Mouse (Mus musculus): ENCODE data around the gene Traf3ip1. TPM values are rescaled to one million over a fixed set of nuclear protein-coding genes. Genes with fewer than 3 reads are reported as not detected.

Traf3ip1 gene
- polyA plus RNA-seq, 1 experiment from 2014 or later = 8.0 TPM

DNA sequence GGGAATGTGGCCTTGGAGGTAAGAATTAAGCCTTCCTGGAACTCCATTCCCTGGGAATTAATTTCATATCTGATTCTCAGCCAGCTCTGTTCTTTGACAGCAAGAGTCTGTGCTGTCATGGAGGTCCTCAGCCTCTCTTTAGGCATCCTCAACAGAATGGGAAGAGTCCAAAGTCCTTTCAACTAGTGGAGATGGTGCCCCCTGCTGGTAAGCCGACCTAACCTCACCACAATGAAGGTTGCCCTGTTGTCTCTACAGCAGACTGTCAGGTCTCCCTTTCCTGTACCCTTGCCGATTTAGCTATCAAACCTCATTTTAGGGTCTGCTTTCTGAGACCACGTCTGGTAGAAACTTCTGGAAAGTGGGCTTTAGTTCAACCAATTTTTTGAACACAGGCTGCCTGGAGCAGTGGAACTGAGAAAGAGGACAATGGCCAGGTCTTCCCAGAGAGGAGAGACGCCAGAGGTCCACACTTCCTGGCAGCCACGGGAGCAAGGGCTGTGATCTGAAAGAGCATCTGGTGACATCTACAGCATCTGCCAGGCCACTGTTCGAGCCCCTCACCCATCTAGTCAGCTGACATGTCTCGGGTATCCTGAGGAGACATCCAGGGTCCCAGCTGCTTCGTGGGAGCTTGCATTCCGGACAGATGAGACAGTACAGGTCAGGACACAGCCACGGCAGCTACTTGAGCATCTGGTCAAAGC, 11.0 kb upstream of the Traf3ip1 start:
- WGBS = 33% methylated on average over 10 of the region's 10 CpGs
- H3K36me3 ChIP-seq (ENCODE audit: insufficient read depth) = no peaks in the 10 kb centered on the region
- H3K27me3 ChIP-seq (ENCODE audit: insufficient read depth, low read length) = no peaks in the 10 kb centered on the region
- DNase-seq = peak; percentile 94
- H3K4me3 ChIP-seq (ENCODE audit: low read depth, low read length) = no peak overlapping the region
- no peak overlapping the region for H3K4me2 ChIP-seq
- H3K4me1 ChIP-seq (ENCODE audit: insufficient read depth) = no peaks in the 10 kb centered on the region
- TF ChIP-seq CTCF (IDR thresholded peaks at IDR 0.05; ENCODE audit: low read depth) = peak; percentile 94
- H3K9ac ChIP-seq = no peak overlapping the region
- no peak overlapping the region for H3K27ac ChIP-seq (ENCODE audit: low read depth)
- ATAC-seq (ENCODE audit: insufficient read depth) = peak; percentile 84
- no peaks in the 10 kb centered on the region; the same call in 1 of the 2 replicates for H3K9me3 ChIP-seq (ENCODE audit: low read depth, low read length)

DNA sequence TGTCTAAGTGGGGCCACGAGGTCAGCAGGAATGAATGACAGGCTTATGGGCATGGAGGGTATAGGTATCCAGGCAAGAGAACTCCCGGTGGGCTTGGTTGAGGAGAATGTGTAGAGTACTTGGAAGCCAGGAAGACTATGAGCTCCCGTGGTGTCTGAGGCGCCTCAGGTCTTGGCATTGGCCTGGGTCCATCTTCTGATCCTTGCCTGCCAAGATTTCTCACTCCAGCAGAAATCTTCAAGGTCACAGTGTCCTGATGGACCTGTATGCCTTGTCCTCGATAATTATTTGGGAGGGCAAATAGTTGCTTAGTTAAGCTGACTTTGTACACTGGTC, 10.5 kb upstream of the Traf3ip1 start:
- Histone ChIP-seq H3K9ac (no peak overlapping the region), H3K4me1 (ENCODE audit: insufficient read depth) (no peaks in the 10 kb centered on the region), H3K27ac (ENCODE audit: low read depth) (no peak overlapping the region), H3K4me3 (ENCODE audit: low read depth, low read length) (no peak overlapping the region), H3K36me3 (ENCODE audit: insufficient read depth) (no peaks in the 10 kb centered on the region), H3K9me3 (ENCODE audit: low read depth, low read length) (no peaks in the 10 kb centered on the region), H3K27me3 (ENCODE audit: insufficient read depth, low read length) (no peaks in the 10 kb centered on the region), H3K4me2 (no peak overlapping the region)
- TF ChIP-seq CTCF (IDR thresholded peaks at IDR 0.05; ENCODE audit: low read depth) = no peak
- ATAC-seq (ENCODE audit: insufficient read depth) (no peak), DNase-seq (no peak)
- WGBS = 59% methylated on average over 5 of the region's 5 CpGs

DNA sequence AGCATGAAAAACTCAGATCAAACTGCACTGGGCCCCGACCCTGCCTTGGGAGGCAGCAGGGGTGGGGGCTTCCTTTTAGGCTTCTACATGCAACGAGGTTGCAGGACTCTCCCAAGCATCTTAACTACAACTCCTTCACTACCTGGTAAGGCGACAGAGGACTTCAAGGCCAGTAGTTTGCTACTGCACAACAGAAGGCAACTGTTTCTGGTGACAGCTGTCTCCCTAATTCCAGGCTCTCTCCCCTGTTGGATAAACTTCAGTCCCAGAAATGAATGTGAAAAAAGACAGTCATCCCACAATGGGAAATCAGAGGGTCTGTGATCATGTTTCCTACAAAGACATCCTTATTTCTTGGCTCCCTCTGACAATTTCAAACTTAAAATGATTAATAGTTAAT, 9.0 kb upstream of the Traf3ip1 start:
- ATAC-seq (ENCODE audit: insufficient read depth) (no peak), DNase-seq (no peak)
- TF ChIP-seq CTCF (IDR thresholded peaks at IDR 0.05; ENCODE audit: low read depth) = no peak
- 66% methylated on average over 3 of the region's 3 CpGs for WGBS
- Histone ChIP-seq H3K4me1 (ENCODE audit: insufficient read depth) (no peaks in the 10 kb centered on the region), H3K4me3 (ENCODE audit: low read depth, low read length) (no peak overlapping the region), H3K9me3 (ENCODE audit: low read depth, low read length) (no peaks in the 10 kb centered on the region), H3K4me2 (no peak overlapping the region), H3K27ac (ENCODE audit: low read depth) (no peak overlapping the region), H3K27me3 (ENCODE audit: insufficient read depth, low read length) (no peaks in the 10 kb centered on the region), H3K36me3 (ENCODE audit: insufficient read depth) (no peaks in the 10 kb centered on the region), H3K9ac (no peak overlapping the region)

DNA sequence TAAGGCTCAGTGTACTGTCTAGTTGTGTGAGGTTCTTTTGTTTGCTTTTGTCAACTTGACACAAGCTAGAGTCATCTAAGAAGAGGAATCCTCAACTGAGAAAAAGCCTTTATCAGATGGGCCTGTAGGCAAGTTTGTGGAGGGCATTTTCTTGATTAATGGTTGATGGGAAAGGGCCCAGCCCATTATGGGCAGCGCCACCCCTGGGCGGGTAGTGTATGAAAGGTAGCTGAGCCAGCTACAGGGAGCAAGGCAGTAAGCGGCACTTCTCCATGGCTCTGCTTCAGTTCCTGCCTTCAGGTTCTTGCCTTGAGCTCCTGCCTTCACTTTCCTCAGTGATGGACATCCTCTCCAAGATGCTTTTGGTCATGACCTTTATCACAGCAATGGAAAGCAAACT, 8.3 kb upstream of the Traf3ip1 start:
- no peak overlapping the region for H3K27ac ChIP-seq (ENCODE audit: low read depth)
- no peak overlapping the region for H3K4me3 ChIP-seq (ENCODE audit: low read depth, low read length)
- no peak overlapping the region for H3K4me2 ChIP-seq
- no peak for DNase-seq
- 76% methylated on average over 3 of the region's 3 CpGs for WGBS
- H3K27me3 ChIP-seq (ENCODE audit: insufficient read depth, low read length) = no peaks in the 10 kb centered on the region
- H3K9me3 ChIP-seq (ENCODE audit: low read depth, low read length) = no peaks in the 10 kb centered on the region
- H3K36me3 ChIP-seq (ENCODE audit: insufficient read depth) = no peaks in the 10 kb centered on the region
- H3K4me1 ChIP-seq (ENCODE audit: insufficient read depth) = no peaks in the 10 kb centered on the region
- H3K9ac ChIP-seq = no peak overlapping the region
- ATAC-seq (ENCODE audit: insufficient read depth) = no peak
- TF ChIP-seq CTCF (IDR thresholded peaks at IDR 0.05; ENCODE audit: low read depth) = no peak

DNA sequence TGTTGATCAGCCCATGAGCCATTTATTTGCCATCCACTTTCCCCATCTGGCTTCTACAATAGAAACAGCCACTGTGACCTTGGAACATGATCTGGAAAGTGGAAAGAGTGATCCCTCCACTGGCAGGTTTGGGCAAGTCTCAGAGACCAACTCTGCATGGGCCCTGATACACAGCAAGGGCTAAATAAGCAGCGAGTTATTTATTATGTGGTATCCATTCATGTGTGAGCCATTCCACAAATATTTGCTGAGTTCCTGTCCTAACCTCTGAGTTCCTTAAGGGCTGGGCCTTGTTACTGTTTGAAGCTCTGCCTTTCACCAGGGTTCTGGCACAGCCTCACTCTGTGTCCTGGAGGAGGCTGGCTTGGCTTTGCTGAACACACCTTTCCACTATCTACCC, 4.1 kb upstream of the Traf3ip1 start:
- peak; percentile 4 for DNase-seq
- no peak for ATAC-seq (ENCODE audit: insufficient read depth)
- Histone ChIP-seq H3K4me3 (ENCODE audit: low read depth, low read length) (no peak overlapping the region), H3K4me2 (no peak overlapping the region), H3K27me3 (ENCODE audit: insufficient read depth, low read length) (no peaks in the 10 kb centered on the region), H3K36me3 (ENCODE audit: insufficient read depth) (no peaks in the 10 kb centered on the region), H3K9me3 (ENCODE audit: low read depth, low read length) (no peaks in the 10 kb centered on the region), H3K9ac (no peak overlapping the region), H3K27ac (ENCODE audit: low read depth) (no peak overlapping the region), H3K4me1 (ENCODE audit: insufficient read depth) (no peaks in the 10 kb centered on the region; the same call in 1 of the 2 replicates)
- WGBS = 59% methylated on average over 1 of the region's 1 CpGs
- no peak for TF ChIP-seq CTCF (IDR thresholded peaks at IDR 0.05; ENCODE audit: low read depth)

DNA sequence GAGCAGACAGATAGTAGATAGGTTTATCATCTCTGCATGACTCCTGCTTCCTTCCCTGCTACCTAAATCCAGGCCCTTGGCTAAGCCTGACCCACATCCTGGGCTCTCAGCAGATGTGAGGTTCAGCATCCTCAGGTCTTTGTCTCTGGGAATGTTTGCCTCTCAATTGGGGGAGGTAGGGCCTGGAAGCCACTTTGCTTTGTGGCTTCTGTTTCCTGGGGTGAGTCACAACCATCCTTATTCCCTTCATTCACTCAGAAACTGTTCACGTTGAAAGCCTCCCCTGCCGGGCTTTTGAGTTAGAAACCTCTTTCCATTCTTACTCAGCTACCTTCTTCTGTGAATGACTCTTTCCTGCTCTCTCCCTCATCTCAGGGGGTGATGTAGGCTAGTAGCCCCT, 1.7 kb upstream of the Traf3ip1 start:
- H3K27me3 ChIP-seq (ENCODE audit: insufficient read depth, low read length) = no peaks in the 10 kb centered on the region
- no peaks in the 10 kb centered on the region for H3K36me3 ChIP-seq (ENCODE audit: insufficient read depth)
- H3K9ac ChIP-seq = no peak overlapping the region
- H3K27ac ChIP-seq (ENCODE audit: low read depth) = no peak overlapping the region
- H3K4me3 ChIP-seq (ENCODE audit: low read depth, low read length) = no peak overlapping the region
- DNase-seq = no peak
- H3K4me1 ChIP-seq (ENCODE audit: insufficient read depth) = no peaks in the 10 kb centered on the region; the same call in 1 of the 2 replicates
- no peak for ATAC-seq (ENCODE audit: insufficient read depth)
- H3K9me3 ChIP-seq (ENCODE audit: low read depth, low read length) = no peaks in the 10 kb centered on the region
- TF ChIP-seq CTCF (IDR thresholded peaks at IDR 0.05; ENCODE audit: low read depth) = no peak
- WGBS = 36% methylated on average over 2 of the region's 2 CpGs
- no peak overlapping the region for H3K4me2 ChIP-seq

DNA sequence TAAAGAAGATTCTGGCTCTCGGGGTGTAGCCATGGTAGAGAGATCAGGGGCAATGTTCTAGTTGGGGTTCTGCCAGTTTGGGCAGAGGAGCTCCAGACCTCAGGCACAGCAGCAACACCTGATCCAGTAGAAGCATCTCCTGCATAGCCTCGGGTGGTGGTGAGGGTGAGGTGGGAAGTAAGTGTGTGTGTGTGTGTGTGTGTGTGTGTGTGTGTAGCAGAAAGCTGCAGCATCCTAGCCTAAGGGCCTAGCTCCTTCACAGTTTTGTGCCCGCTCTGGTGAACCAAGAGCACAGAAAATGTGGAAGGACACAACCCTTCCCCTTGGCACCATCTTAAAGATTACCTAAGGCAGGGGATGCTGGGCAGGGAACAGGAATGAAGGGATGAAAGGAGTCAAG, 509 bp upstream of the Traf3ip1 start:
- no peaks in the 10 kb centered on the region for H3K27me3 ChIP-seq (ENCODE audit: insufficient read depth, low read length)
- H3K4me1 ChIP-seq (ENCODE audit: insufficient read depth) = no peaks in the 10 kb centered on the region; the same call in 1 of the 2 replicates
- ATAC-seq (ENCODE audit: insufficient read depth) = no peak
- no peak for TF ChIP-seq CTCF (IDR thresholded peaks at IDR 0.05; ENCODE audit: low read depth)
- no peaks in the 10 kb centered on the region for H3K36me3 ChIP-seq (ENCODE audit: insufficient read depth)
- WGBS = 34% methylated on average over 3 of the region's 3 CpGs
- no peak overlapping the region for H3K27ac ChIP-seq (ENCODE audit: low read depth)
- no peak for DNase-seq
- peak overlapping the region; percentile 2; the same call in 1 of the 2 replicates for H3K9ac ChIP-seq
- peak overlapping the region; percentile 89 for H3K4me2 ChIP-seq
- no peaks in the 10 kb centered on the region for H3K9me3 ChIP-seq (ENCODE audit: low read depth, low read length)
- peak overlapping the region; percentile 90 for H3K4me3 ChIP-seq (ENCODE audit: low read depth, low read length)

Data from lung, embryonic 14.5 days (tissue).